Mouse (Mus musculus) heart, adult 2 months (tissue): ENCODE measurements at regions not wholly inside any gene's neighbourhood (a gene's known extent, or its start where the extent isn't known, plus 50 kb on each side); places are given as distances from the start of the nearest gene placed in this dataset.

Experiments used
- CTCF ChIP-seq: fragments of 200-600 bp; IDR thresholded peaks from 2 replicates; pipeline ENCODE4 v1.8.1; 2022; ENCODE audit warnings: antibody characterized with exemption, mild to moderate bottlenecking, moderate library complexity
- EP300 ChIP-seq: fragments of 200-500 bp; IDR thresholded peaks from 2 replicates; pipeline ENCODE4 v1.6.1; 2011; ENCODE audit warnings: low read depth, low read length, control low read depth; ENCODE audit not compliant: insufficient read depth

GRCm38 (mm10) chr3:143706679-143707078 is 498.3 kb downstream of the Lmo4 start:
- TF ChIP-seq EP300, result no peak
- TF ChIP-seq CTCF, result no peak
